Mouse (Mus musculus) myocyte (in vitro differentiated cells): ENCODE results near the gene Grik1.

ENCODE experiments used
- MAX ChIP-seq: IDR thresholded peaks from one replicate; pipeline ENCODE4 v1.6.1; 2011; ENCODE audit warnings: low read depth, mild to moderate bottlenecking, control low read depth
- POLR2A ChIP-seq: IDR thresholded peaks from one replicate; pipeline ENCODE4 v1.6.1; 2011; ENCODE audit warnings: low read depth, mild to moderate bottlenecking, control low read depth, moderate library complexity; ENCODE audit not compliant: insufficient read length
- SRF ChIP-seq: IDR thresholded peaks from one replicate; pipeline ENCODE4 v1.6.1; 2011; ENCODE audit warnings: low read depth; ENCODE audit not compliant: control insufficient read depth, insufficient read length
- TCF12 ChIP-seq: IDR thresholded peaks from one replicate; pipeline ENCODE4 v1.6.1; 2011; ENCODE audit warnings: mild to moderate bottlenecking, control low read depth; ENCODE audit not compliant: poor library complexity, insufficient read depth, severe bottlenecking

GRCm38 (mm10) chr16:88142136-88142535, 147.9 kb downstream of the Grik1 start:
- TF ChIP-seq POLR2A (no peak), TCF12 (no peak), SRF (no peak), MAX (no peak)
